Mouse (Mus musculus): Measurements from ENCODE around the gene Prr19.
A peak's percentile ranks its signal among the peaks of the same experiment; 100 is the strongest.

GRCm38 (mm10) chr7:25278341-25279075, 22.7 kb upstream of the Prr19 start:
- TF ChIP-seq CTCF (IDR thresholded peaks at IDR 0.05; ENCODE audit: low read depth) (peak; percentile 67), EP300 (IDR thresholded peaks at IDR 0.05; ENCODE audit: low read depth) (no peak)
